Mouse (Mus musculus): ENCODE results near the gene Tek. TPM values are rescaled to one million over a fixed set of nuclear protein-coding genes. Genes with fewer than 3 reads are reported as not detected.

Tek gene
- total RNA-seq (2023), result under 1 TPM in 1 of 2 experiments, not detected in 1; 0.10 TPM

DNA sequence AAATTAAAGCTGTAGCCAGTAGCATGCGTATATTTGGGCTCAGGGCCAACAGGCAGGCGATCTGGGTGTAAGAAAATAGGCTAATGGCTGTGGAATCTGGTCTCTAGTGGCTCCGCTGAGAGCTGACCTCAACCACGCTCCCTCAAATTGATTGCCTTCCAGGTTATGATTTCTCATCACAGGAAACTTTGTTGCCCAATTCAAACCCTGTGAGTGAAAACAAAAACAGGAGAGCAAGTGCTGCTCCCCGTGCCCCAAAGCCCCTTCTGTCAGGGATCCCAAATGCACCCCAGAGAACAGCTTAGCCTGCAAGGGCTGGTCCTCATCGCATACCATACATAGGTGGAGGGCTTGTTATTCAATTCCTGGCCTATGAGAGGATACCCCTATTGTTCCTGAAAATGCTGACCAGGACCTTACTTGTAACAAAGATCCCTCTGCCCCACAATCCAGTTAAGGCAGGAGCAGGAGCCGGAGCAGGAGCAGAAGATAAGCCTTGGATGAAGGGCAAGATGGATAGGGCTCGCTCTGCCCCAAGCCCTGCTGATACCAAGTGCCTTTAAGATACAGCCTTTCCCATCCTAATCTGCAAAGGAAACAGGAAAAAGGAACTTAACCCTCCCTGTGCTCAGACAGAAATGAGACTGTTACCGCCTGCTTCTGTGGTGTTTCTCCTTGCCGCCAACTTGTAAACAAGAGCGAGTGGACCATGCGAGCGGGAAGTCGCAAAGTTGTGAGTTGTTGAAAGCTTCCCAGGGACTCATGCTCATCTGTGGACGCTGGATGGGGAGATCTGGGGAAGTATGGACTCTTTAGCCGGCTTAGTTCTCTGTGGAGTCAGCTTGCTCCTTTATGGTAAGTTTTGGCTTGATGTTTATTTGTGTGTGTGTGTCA, at the start of gene Tek:
TSS of gene Tek (plus strand) at position 452 of the 894 bp plus-strand sequence.

Other genes with a start within 250 kb of the Tek start
- not detected for gene Gm10306, start 182.7 kb upstream of the Tek start, total RNA-seq (2023)
- 10 to 100 TPM in 1 of 2 experiments, 1 to 10 TPM in 1; 10.0 to 11.4 TPM for gene Caap1, start 182.5 kb upstream of the Tek start, total RNA-seq (2023)
- gene Plaa, start 136.0 kb upstream of the Tek start, total RNA-seq (2023), result 10 to 100 TPM; 43.7 to 44.7 TPM
- gene Ift74, start 124.8 kb upstream of the Tek start, total RNA-seq (2023), result 1 to 10 TPM; 2.1 to 3.0 TPM
- not detected for gene Lrrc19, start 89.1 kb upstream of the Tek start, total RNA-seq (2023)
- gene Eqtn, start 189.6 kb downstream of the Tek start, total RNA-seq (2023), result not detected
- 10 to 100 TPM; 41.8 to 45.0 TPM for gene Mysm1, start 239.8 kb downstream of the Tek start, total RNA-seq (2023)

All from monocyte, adult 59 days (primary cell).